Mouse (Mus musculus) kidney, embryonic 14.5 days (tissue): ENCODE results near the gene Tmem135. TPM values are rescaled to one million over a fixed set of nuclear protein-coding genes. Genes with fewer than 3 reads are reported as not detected.

Experiments used
- ATAC-seq: fragments of 200-750 bp; cut with Nextera tagmentation; 2 replicates; pipeline ENCODE4 v1.8.0; 2017; ENCODE audit warnings: moderate number of reproducible peaks, mild to moderate bottlenecking, moderate TSS enrichment, moderate library complexity; ENCODE audit not compliant: low FRiP score, low TSS enrichment
- H3K27ac ChIP-seq: fragments of 300-500 bp; sonication (generic); 2 replicates; pipeline ENCODE4 v1.5.1; 2014; ENCODE audit warnings: low read depth, mild to moderate bottlenecking, low read length, moderate library complexity, mixed read lengths
- H3K27me3 ChIP-seq: fragments of 300-500 bp; sonication (generic); 2 replicates; pipeline ENCODE4 v1.6.1; 2014; ENCODE audit warnings: mild to moderate bottlenecking, low read length; ENCODE audit not compliant: control insufficient read depth, insufficient read depth
- H3K36me3 ChIP-seq: fragments of 300-500 bp; sonication (generic); 2 replicates; pipeline ENCODE4 v1.6.1; 2014; ENCODE audit warnings: low read length, mixed read lengths; ENCODE audit not compliant: control insufficient read depth, insufficient read depth
- H3K4me1 ChIP-seq: fragments of 300-500 bp; sonication (generic); 2 replicates; pipeline ENCODE4 v1.6.1; 2014; ENCODE audit warnings: low read length, mixed read lengths; ENCODE audit not compliant: control insufficient read depth, insufficient read depth
- H3K4me2 ChIP-seq: fragments of 300-500 bp; sonication (generic); replicated peaks from 2 replicates; pipeline ENCODE4 v1.6.1; 2014; ENCODE audit warnings: low read depth, mild to moderate bottlenecking, low read length
- H3K4me3 ChIP-seq: fragments of 300-500 bp; sonication (generic); 2 replicates; pipeline ENCODE4 v1.5.1; 2014; ENCODE audit warnings: mild to moderate bottlenecking, low read length
- H3K9ac ChIP-seq: fragments of 300-500 bp; sonication (generic); 2 replicates; pipeline ENCODE4 v1.6.1; 2014; ENCODE audit warnings: low read depth, mild to moderate bottlenecking, low read length, moderate library complexity
- H3K9me3 ChIP-seq: fragments of 300-500 bp; sonication (generic); 2 replicates; pipeline ENCODE4 v1.6.1; 2016; ENCODE audit warnings: low read length; ENCODE audit not compliant: control insufficient read depth
- WGBS: fragments of 180-500 bp; shearing (Covaris S2); extraction: QIAGEN DNeasy Blood & Tissue Kit; methylation state at CpG from one replicate; pipeline ENCODE4 v1.1.7; 2014; 5-methylcytosine and 5-hydroxymethylcytosine counted together
- polyA plus RNA-seq: library from polyadenylated mRNA; unstranded; fragments of >200 nt; fragmentation: Nextera tagmentation; extraction: Ambion mirVana; gene quantifications from 2 replicates; pipeline ENCODE4 v1.2.1, GENCODE M21; 2014

The Tmem135 gene
- polyA plus RNA-seq, 1 experiment from 2014 or later: 31.9 TPM

DNA sequence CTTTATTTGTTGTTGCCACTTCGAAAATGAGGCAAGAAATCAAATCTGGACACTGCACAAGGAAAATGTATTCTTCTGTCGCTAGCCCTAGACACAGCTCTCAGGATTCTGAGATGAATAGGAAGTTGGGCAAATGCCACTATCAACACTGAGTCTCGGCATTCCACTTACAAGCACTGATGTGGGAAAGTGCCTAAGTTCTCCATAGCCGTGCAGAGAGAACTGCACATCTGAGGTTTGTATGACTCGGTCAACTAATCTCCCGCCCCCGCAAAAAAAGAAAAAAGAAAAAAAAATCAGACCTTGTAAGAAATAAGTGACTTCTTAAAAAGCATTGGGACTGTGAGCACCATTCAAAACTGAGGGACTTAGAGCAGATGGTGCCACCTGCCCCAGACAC, 248.3 kb downstream of the Tmem135 start:
- H3K27me3 ChIP-seq: no peaks in the 10 kb centered on the region
- H3K4me3 ChIP-seq: no peak overlapping the region
- no peaks in the 10 kb centered on the region for H3K9me3 ChIP-seq
- 0 out of 2 replicates have a peak, but pooled peaks cover 2% of the 10 kb centered on the region for H3K4me1 ChIP-seq
- H3K9ac ChIP-seq: no peak overlapping the region
- ATAC-seq: no peak
- no peak overlapping the region for H3K4me2 ChIP-seq
- no peak overlapping the region for H3K27ac ChIP-seq
- H3K36me3 ChIP-seq: peaks cover 12% of the 10 kb centered on the region; the same call in 1 of the 2 replicates
- WGBS: 61% methylated on average over 7 of the region's 7 CpGs

DNA sequence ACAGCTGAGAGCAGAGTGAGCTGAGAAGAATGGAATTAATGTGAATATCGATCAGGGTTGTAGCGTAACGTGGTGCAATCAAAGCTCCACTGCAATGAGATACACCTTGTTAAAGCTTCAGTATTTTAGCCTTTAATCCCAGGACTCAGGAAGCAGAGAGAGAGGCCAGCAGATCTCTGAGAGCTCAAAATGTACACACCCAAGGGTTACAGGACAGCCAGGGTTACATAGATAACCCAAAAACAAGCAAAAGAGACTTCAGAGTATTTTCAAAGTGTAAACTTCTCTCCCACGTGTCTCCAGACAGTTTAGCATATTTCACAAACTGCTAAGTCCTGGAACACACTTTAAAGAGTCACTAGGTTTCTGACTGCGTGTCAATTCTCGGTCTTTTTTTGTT, 248.8 kb downstream of the Tmem135 start:
- ATAC-seq: no peak
- Histone ChIP-seq H3K36me3 (peaks cover 12% of the 10 kb centered on the region; the same call in 1 of the 2 replicates), H3K9me3 (no peaks in the 10 kb centered on the region), H3K4me1 (0 out of 2 replicates have a peak, but pooled peaks cover 2% of the 10 kb centered on the region), H3K27me3 (no peaks in the 10 kb centered on the region), H3K9ac (no peak overlapping the region), H3K4me3 (no peak overlapping the region), H3K4me2 (no peak overlapping the region), H3K27ac (no peak overlapping the region)
- WGBS: 66% methylated on average over 6 of the region's 6 CpGs

GRCm38 (mm10) chr7:89151345-89151744, 252.7 kb downstream of the Tmem135 start:
- 0 out of 2 replicates have a peak, but pooled peaks have one; percentile 39 for ATAC-seq
- Histone ChIP-seq H3K27ac (no peak overlapping the region), H3K4me2 (no peak overlapping the region), H3K4me1 (0 out of 2 replicates have a peak, but pooled peaks cover 2% of the 10 kb centered on the region), H3K36me3 (peaks cover 11% of the 10 kb centered on the region; the same call in 1 of the 2 replicates), H3K27me3 (no peaks in the 10 kb centered on the region), H3K9ac (no peak overlapping the region), H3K9me3 (no peaks in the 10 kb centered on the region), H3K4me3 (no peak overlapping the region)
- WGBS: 58% methylated on average over 6 of the region's 6 CpGs

- no peaks in the 10 kb centered on the region for H3K27me3 ChIP-seq
- no peak overlapping the region for H3K9ac ChIP-seq
- no peaks in the 10 kb centered on the region for H3K4me1 ChIP-seq
- H3K27ac ChIP-seq: no peak overlapping the region
- no peak overlapping the region for H3K4me2 ChIP-seq
- 79% methylated on average over 5 of the region's 5 CpGs for WGBS
- H3K9me3 ChIP-seq: no peaks in the 10 kb centered on the region
- H3K4me3 ChIP-seq: no peak overlapping the region
- ATAC-seq: no peak
- H3K36me3 ChIP-seq: peaks cover 18% of the 10 kb centered on the region; the same call in 1 of the 2 replicates
Measured at GRCm38 (mm10) chr7:89140640-89141300, 263.3 kb downstream of the Tmem135 start.

DNA sequence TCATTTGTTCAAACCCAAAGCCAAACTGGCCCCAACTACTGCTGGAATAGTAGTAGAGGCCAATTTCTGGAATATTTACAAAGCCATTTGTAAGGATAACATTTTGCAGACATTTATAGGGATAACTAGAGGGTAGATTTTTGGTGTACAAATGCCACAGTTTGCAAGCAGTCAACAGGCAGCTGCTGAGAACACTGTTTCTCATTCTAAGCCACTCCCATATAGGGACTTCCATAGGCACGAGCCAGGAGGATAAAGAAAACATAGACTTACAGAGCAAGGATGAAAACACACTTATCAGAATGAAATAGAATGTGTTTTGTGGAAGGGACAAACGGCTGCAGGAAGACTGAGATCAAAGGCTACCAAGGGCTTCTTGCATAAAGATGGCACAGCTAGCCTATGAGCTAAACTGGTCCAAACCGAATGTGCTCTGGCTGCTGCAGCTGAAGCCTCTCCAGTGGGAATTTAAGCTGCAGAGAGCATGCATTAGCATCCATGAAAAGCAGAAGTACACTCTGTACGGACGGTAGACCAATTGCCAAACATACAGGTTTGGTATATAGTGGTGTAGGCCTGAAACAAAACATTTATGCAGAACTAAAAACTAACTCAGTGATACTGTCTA, 269.0 kb downstream of the Tmem135 start:
- H3K9me3 ChIP-seq: no peaks in the 10 kb centered on the region
- no peak for ATAC-seq
- H3K27ac ChIP-seq: no peak overlapping the region
- H3K27me3 ChIP-seq: no peaks in the 10 kb centered on the region
- 79% methylated on average over 5 of the region's 5 CpGs for WGBS
- no peak overlapping the region for H3K4me2 ChIP-seq
- H3K36me3 ChIP-seq: peaks cover 6% of the 10 kb centered on the region; the same call in 1 of the 2 replicates
- H3K4me3 ChIP-seq: no peak overlapping the region
- no peak overlapping the region for H3K9ac ChIP-seq
- H3K4me1 ChIP-seq: no peaks in the 10 kb centered on the region

GRCm38 (mm10) chr7:89126063-89126882, 277.7 kb downstream of the Tmem135 start:
- no peak overlapping the region for H3K4me2 ChIP-seq
- no peaks in the 10 kb centered on the region for H3K36me3 ChIP-seq
- no peaks in the 10 kb centered on the region for H3K4me1 ChIP-seq
- peak; percentile 73; the same call in 1 of the 2 replicates for ATAC-seq
- H3K9me3 ChIP-seq: no peaks in the 10 kb centered on the region
- H3K4me3 ChIP-seq: no peak overlapping the region
- no peak overlapping the region for H3K27ac ChIP-seq
- no peak overlapping the region for H3K9ac ChIP-seq
- no peaks in the 10 kb centered on the region for H3K27me3 ChIP-seq
- 62% methylated on average over 7 of the region's 7 CpGs for WGBS

DNA sequence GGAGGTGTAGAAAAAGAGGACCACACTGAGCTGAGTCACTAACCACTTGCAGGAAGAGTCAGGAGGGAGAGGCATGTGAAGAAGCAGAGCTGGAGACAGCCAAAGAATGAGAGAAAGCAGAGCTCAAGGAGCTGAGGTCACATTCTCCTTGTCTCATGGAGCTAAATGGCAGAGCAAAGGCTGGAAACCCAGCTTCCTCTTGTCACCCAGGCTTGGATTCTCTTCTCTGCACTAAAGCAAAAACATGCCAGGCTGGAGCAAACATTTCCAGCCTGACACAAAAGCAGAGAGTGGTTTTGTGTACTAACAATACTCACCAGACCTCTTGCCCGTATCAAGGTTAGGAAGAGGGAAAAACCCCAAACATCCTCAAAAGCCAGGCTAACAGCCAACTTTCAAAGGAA, 287.8 kb downstream of the Tmem135 start:
- Histone ChIP-seq H3K4me2 (no peak overlapping the region), H3K4me3 (no peak overlapping the region), H3K9ac (no peak overlapping the region), H3K36me3 (no peaks in the 10 kb centered on the region), H3K27me3 (no peaks in the 10 kb centered on the region), H3K9me3 (no peaks in the 10 kb centered on the region), H3K4me1 (no peaks in the 10 kb centered on the region), H3K27ac (peak overlapping the region; percentile 18; the same call in 1 of the 2 replicates)
- no peak for ATAC-seq
- 75% methylated on average over 1 of the region's 1 CpGs for WGBS

GRCm38 (mm10) chr7:89115633-89116032, 288.4 kb downstream of the Tmem135 start:
- Histone ChIP-seq H3K27me3 (no peaks in the 10 kb centered on the region), H3K4me3 (no peak overlapping the region), H3K27ac (peak overlapping the region; percentile 18; the same call in 1 of the 2 replicates), H3K9ac (no peak overlapping the region), H3K4me1 (no peaks in the 10 kb centered on the region), H3K36me3 (no peaks in the 10 kb centered on the region), H3K9me3 (no peaks in the 10 kb centered on the region), H3K4me2 (no peak overlapping the region)
- no peak for ATAC-seq
- WGBS: 75% methylated on average over 3 of the region's 3 CpGs
